Mouse (Mus musculus) adrenal gland, adult (tissue): ENCODE measurements around the gene Slc6a19.
"Not testable (repeated sequence)": the region's sequence is repeated elsewhere in the genome, so short reads cannot be mapped to it uniquely, and the experiment has no call there.

Source experiments
- DNase-seq, 2 experiments: peaks; one replicate each; pipeline ENCODE4 v3.0.0; 2022 to 2023; ENCODE audit warnings: low spot score in 1 of 2; ENCODE audit not compliant: inconsistent age in 2 of 2

The Slc6a19 gene

DNA sequence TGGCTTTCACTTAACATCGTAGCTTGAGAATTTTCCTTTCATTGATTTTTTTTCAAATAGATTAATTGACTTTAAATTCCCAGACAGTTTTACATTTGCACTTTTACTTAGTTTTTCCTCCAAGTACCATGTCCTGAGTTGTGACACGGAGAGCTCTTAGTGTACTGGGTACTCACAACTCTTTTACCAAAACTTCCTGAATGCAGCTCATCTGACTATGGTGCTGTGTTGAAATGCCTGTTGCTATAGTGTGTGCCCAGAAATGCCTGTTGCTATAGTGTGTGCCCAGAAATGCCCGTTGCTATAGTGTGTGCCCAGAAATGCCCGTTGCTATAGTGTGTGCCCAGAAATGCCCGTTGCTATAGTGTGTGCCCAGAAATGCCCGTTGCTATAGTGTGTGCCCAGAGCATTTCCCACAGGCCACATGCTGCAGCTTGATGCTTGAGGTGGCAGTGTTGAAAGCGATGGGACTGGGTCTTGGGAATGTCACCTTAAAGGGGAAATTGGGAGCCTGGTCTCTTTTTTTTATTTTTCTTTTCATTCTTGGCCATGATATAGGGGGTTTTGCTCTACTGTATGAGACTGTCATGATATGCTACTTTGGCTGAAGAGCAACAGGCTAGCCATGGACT is at the start of gene Slc6a19:
Gene Slc6a19 (minus strand): TSS at position 172 of the 632 bp plus-strand sequence.
- DNase-seq: no peak

GRCm38 (mm10) chr13:73751284-73751683 is 46.6 kb upstream of the Slc6a19 start:
- DNase-seq: peak in 1 of 2 experiments; percentile 45

GRCm38 (mm10) chr13:73750435-73750834 is 45.8 kb upstream of the Slc6a19 start:
- DNase-seq: peak in 1 of 2 experiments; percentile 39

GRCm38 (mm10) chr13:73748663-73749440 is 44.2 kb upstream of the Slc6a19 start:
- DNase-seq: peak in 1 of 2 experiments; percentile 48

DNA sequence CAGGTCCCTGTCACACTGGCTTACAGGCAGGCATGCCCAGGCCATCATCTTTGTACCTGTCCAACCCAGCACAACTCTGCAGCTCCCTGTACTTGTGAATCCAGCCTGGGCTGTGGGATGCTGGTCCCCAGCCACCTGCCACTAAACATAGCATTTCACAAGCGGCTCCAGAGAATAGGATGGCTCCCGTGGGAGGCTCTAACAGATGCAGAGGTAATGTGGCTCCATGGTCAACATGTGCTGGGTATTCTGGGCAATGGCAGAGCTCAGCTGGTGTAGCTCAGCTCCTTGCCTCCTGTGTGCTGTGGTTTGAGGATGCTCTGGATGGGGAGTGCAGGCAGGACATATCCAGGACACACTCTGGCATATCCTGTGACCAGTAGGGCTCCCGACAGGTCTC is 39.0 kb upstream of the Slc6a19 start:
- no peak for DNase-seq

GRCm38 (mm10) chr13:73742944-73743343 is 38.3 kb upstream of the Slc6a19 start:
- DNase-seq: no peak

DNA sequence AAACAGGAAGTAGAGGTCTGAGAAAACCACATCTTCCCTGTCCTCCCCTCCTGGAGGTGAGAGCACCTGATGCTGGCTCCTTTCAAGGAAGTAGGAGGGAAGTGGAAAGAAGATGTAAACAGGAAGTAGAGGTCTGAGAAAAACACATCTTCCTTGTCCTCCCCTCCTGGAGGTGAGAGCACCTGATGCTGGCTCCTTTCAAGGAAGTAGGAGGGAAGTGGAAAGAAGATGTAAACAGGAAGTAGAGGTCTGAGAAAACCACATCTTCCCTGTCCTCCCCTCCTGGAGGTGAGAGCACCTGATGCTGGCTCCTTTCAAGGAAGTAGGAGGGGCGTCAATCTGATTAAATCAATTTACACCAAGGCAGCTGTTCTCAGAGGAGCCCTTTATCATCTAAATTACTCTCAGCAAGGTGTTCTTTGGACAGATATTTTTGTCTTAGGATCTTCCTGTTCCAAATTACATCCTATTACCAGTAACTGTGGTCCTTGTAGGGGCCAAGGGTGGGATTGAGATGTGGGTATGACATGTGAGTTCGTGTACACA is 35.8 kb upstream of the Slc6a19 start:
- not testable (repeated sequence) for DNase-seq

DNA sequence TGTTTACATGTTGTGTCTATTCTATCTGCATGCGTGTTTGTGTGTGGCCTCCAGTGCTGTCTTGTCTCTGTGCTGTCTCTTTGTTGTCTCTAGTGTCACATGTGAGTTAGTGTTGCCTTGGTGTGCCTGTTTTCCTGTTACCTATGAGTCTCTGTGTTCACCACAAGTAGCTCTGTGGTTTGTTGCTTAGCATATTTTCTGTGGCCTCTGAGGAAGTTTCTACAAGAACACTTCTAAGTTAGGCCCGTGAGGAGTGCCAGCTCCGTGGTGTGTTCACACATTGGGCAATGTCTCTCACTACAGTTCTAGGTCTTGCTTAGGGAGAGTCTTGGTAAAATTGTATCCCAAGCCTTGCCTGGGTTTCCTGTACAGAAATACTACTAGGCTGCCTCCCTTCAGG is 32.3 kb upstream of the Slc6a19 start:
- DNase-seq: no peak

DNA sequence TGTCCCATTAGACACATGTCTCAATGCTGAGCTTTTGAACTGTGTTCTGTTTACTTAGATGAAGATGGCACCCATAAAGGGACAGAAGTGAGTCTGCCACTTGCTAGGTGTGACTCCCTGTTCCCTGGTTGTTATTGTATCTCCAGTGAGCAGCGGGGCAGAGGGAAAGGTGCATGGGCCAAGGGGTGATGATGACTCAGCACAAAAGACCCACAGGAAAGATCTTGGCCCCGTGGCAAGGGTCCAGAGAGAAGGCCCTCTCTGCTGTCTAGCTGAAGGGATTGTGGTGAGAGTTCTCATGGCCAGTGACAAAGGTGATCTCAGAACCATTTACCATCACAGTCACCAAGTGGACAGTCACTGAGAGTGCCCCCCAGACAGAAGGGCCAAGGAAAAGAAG is 31.3 kb upstream of the Slc6a19 start:
- DNase-seq: no peak

DNA sequence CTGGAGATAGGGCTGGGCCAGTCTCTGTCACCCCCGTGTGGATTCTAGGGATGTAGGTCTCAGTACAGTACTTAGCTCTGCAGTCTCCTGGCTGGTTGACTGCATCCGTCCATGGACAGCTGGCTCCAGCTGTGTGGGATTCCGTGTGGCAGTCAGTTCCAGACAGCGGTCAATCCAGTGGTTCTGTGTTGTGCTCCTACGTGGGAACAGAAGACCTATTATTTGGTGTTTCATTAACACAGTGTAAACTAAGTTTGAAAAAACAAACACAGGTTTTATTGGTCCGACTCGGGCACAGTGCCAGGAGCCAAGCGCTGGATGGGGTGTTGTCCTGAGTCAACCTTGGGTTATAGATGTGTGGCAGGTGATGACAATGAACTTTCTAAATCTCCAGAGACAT is 30.6 kb upstream of the Slc6a19 start:
- DNase-seq: no peak

GRCm38 (mm10) chr13:73734379-73734778 is 29.7 kb upstream of the Slc6a19 start:
- no peak for DNase-seq

DNA sequence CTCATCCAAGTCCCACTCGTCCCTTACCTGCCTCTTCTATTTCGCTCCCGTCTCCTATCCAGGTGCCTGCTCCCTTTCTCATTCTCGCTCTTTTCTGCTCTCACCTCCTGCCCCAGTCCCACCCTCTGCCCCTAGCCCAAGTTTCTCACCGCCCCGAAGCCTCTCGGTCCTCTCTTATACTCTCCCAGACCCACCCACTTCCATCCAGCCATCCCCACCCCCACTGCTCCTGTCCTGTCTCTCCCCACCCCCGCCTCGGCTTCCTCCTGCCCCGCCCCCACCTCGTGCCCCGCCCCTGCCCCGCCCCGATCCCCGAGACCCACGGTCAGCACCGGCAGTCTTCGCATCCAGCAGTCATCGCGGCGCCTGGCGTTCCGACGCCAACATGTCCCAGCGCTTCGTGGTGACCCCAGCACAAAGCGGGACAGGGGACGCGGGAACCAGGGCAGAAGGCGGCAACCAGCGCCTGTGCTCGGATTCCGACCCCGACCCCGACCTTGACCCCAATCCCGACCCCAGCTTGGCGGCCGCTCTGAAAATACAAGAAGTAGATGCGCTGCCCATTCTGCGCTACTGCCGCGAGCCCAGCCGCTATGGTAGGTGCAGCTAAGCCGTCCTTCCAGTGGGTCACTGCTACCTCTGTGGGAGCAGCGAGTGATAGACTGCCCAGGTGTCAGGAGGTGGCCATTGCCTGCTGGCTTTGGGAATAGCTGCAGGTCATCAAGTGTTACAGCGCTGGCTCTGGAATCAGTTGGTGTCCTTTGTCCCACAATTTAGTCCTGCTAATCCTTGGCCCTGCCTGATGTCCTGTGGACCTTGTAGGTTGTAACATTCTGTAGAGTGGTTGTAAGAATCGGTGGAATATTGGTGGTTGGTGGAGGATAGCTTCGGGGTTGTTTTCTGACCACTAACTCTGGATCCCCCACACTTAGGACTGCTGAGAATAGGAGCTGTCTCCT is 28.4 kb upstream of the Slc6a19 start, which contains the start of gene Slc12a7:
Gene Slc12a7 (plus strand): TSS at position 353 of the 959 bp plus-strand sequence.
- DNase-seq: peak; percentile 37 to 64

- DNase-seq: no peak
Measured at GRCm38 (mm10) chr13:73732235-73732634, 27.6 kb upstream of the Slc6a19 start.

DNA sequence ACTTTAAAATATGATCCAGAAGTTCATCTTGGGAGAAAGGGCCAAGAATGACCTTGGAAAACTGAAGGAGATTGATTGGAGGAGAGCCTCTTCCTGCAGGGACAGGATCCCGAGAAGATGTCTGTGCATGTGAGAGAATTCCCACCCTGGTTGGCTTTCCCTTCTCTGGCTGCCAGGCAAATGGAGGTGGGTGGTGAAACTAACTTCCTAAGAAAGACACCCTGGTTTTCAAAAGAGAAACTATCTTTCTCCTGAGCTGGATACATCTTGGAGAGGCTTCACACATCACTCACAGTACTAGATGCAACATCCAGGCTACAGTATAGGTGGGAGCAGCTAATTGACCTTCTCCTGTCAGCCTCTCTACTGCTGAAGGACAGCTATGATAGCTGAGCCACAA is 26.2 kb upstream of the Slc6a19 start:
- DNase-seq: no peak

GRCm38 (mm10) chr13:73728633-73729032 is 24.0 kb upstream of the Slc6a19 start:
- peak in 1 of 2 experiments; percentile 42 for DNase-seq

DNA sequence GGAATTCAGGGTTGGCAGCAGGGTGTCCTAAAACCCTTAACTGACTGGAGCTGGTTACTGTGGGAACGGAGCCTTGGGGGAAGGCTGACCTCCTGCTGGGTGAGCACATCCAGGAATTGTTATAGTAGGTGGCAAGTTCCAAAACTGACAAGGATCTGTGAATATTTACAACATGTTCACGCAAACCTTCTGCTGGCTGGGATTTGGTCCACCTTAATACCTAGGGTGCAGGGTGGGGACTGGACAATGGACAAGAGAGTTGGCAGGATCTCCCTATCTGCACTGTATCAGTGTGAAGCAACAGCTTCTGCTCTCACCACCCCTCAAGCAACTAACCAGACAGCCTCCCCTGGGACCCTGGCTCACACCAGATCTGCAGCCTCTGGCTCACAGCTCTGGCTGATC is 23.0 kb upstream of the Slc6a19 start:
- peak in 1 of 2 experiments; percentile 47 for DNase-seq

DNA sequence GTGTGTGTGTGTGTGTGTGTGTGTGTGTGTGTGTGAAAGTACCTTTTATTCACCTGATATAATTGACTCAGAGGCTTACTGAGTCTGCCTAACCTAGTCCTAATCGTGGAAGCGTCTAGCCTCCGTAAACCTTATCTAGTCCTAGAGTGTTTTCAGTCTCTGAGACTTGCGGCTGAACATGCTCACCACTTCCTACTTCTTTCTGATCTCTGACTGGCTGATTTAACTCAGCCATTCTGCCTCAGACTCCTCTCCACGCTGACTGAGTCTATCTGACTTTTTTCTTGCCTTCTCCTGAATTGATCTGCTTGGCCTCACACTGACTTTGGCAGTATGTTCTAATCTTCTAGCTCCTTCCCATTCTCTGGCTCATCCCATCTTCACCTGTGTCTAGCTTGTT is 20.6 kb upstream of the Slc6a19 start:
- DNase-seq: no peak

GRCm38 (mm10) chr13:73723081-73723668 is 18.5 kb upstream of the Slc6a19 start:
- DNase-seq: peak; percentile 55 to 87

DNA sequence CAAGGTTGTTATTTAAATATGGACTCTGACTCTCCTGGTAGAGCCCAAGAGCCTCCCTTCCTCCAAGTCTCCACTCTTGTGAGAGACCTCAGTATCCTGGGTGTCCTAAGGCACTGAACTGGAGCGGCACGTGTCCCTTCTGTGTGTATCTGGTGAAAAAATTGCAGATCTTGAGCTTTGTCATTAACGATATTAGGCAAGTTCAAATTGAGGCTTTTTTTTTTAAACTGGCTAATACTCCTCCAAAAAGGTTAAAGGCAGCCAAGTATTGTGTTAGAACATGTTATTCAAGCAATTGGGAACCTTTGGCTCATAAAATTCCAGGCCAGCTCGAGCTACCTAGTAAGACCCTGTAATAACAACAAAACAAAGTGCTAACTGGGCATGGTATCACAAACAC is 15.6 kb upstream of the Slc6a19 start:
- DNase-seq: no peak

GRCm38 (mm10) chr13:73718225-73718624 is 13.6 kb upstream of the Slc6a19 start:
- DNase-seq: peak; percentile 74 to 95

GRCm38 (mm10) chr13:73714020-73714419 is 9.4 kb upstream of the Slc6a19 start:
- no peak for DNase-seq
